Mouse (Mus musculus) heart, embryonic 14.5 days (tissue): ENCODE data around the gene Dhx29. TPM values are rescaled to one million over a fixed set of nuclear protein-coding genes. Genes with fewer than 3 reads are reported as not detected.
A peak's percentile ranks its signal among the peaks of the same experiment; 100 is the strongest.

Experiments
- ATAC-seq: fragments of 200-750 bp; cut with Nextera tagmentation; 2 replicates; pipeline ENCODE4 v1.8.0; 2017; ENCODE audit warnings: low read depth, moderate TSS enrichment; ENCODE audit not compliant: insufficient number of reproducible peaks, insufficient read depth, low FRiP score
- H3K27ac ChIP-seq, 2 experiments: fragments of 200-500 bp in 1 of 2; fragments of 300-500 bp in 1 of 2; sonication (generic) in 1 of 2; replicated peaks in 1 of 2; 2 replicates each; pipeline ENCODE4 v1.5.1; 2012 to 2014; ENCODE audit warnings: low read depth in 2 of 2, low read length in 2 of 2, control low read depth in 1 of 2, mild to moderate bottlenecking in 1 of 2, mixed read lengths in 1 of 2; ENCODE audit not compliant: control insufficient read depth in 1 of 2, insufficient read depth in 1 of 2
- H3K27me3 ChIP-seq: fragments of 300-500 bp; sonication (generic); 2 replicates; pipeline ENCODE4 v1.6.1; 2014; ENCODE audit warnings: mild to moderate bottlenecking, low read length, control low read depth; ENCODE audit not compliant: control insufficient read depth, insufficient read depth
- H3K36me3 ChIP-seq: fragments of 300-500 bp; sonication (generic); 2 replicates; pipeline ENCODE4 v1.6.1; 2014; ENCODE audit warnings: mild to moderate bottlenecking, control low read depth, low read length, mixed read lengths; ENCODE audit not compliant: control insufficient read depth, insufficient read depth
- H3K4me1 ChIP-seq, 2 experiments: fragments of 200-500 bp in 1 of 2; fragments of 300-500 bp in 1 of 2; sonication (generic) in 1 of 2; 2 replicates each; pipeline ENCODE4 v1.6.1; 2012 to 2014; ENCODE audit warnings: low read length in 2 of 2, control low read depth in 1 of 2, mixed read lengths in 1 of 2; ENCODE audit not compliant: control insufficient read depth in 2 of 2, insufficient read depth in 2 of 2
- H3K4me2 ChIP-seq: fragments of 300-500 bp; sonication (generic); 2 replicates; pipeline ENCODE4 v1.6.1; 2014; ENCODE audit warnings: mild to moderate bottlenecking, low read length
- H3K4me3 ChIP-seq, 2 experiments: fragments of 200-500 bp in 1 of 2; fragments of 300-500 bp in 1 of 2; sonication (generic) in 1 of 2; 2 replicates each; pipeline ENCODE4 v1.5.1; 2012 to 2014; ENCODE audit warnings: low read length in 2 of 2, mild to moderate bottlenecking in 2 of 2, control low read depth in 1 of 2, low read depth in 1 of 2, moderate library complexity in 1 of 2; ENCODE audit not compliant: control insufficient read depth in 1 of 2, insufficient read depth in 1 of 2
- H3K9ac ChIP-seq: fragments of 300-500 bp; sonication (generic); 2 replicates; pipeline ENCODE4 v1.6.1; 2014; ENCODE audit warnings: mild to moderate bottlenecking, low read length
- H3K9me3 ChIP-seq: fragments of 300-500 bp; sonication (generic); 2 replicates; pipeline ENCODE4 v1.6.1; 2016; ENCODE audit warnings: low read length, control low read depth; ENCODE audit not compliant: control insufficient read depth
- WGBS: fragments of 180-500 bp; shearing (Covaris S2); extraction: QIAGEN DNeasy Blood & Tissue Kit; methylation state at CpG from one replicate; pipeline ENCODE4 v1.1.7; 2014; 5-methylcytosine and 5-hydroxymethylcytosine counted together
- polyA plus RNA-seq: library from polyadenylated mRNA; unstranded; fragments of >200 nt; fragmentation: Nextera tagmentation; extraction: Ambion mirVana; gene quantifications from 2 replicates; pipeline ENCODE4 v1.2.1, GENCODE M21; 2014

Gene Dhx29
- polyA plus RNA-seq, 1 experiment from 2014 or later, result 16.7 TPM

DNA sequence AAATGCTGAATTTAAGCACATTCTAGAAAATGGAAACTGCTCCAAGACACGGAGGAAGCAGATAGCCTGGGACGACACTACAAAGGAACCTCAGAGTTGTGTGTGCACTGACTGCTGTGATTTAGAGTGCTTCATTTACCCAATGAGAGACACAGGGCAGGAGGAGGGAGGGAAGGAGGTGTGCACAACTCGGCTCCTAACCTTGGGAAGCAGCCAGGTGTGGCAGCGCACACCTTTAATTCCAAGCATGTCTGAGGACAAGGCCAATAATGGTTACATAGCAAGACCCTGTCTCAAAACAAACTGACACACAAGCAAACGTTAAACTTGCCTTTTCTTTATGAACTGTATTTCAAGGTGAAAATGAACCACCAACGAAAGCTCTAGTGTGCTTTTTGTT lies 2.0 kb upstream of the Dhx29 start:
- Histone ChIP-seq H3K4me3 (no peak overlapping the region), H3K27me3 (no peaks in the 10 kb centered on the region), H3K9me3 (no peaks in the 10 kb centered on the region), H3K27ac (no peak overlapping the region), H3K4me1 (peaks cover 4 to 22% of the 10 kb centered on the region in 2 experiments; a peak in 3 of 4 replicates), H3K9ac (no peak overlapping the region), H3K4me2 (no peak overlapping the region), H3K36me3 (peaks cover 18% of the 10 kb centered on the region)
- ATAC-seq, result no peak
- WGBS, result 73% methylated on average over 6 of the region's 6 CpGs

- ATAC-seq, result no peak
- Histone ChIP-seq H3K36me3 (peaks cover 19% of the 10 kb centered on the region), H3K4me3 (peak overlapping the region in 1 of 2 experiments; percentile 75; a peak in 3 of 4 replicates), H3K4me1 (peaks cover 4 to 22% of the 10 kb centered on the region in 2 experiments; a peak in 3 of 4 replicates), H3K9me3 (no peaks in the 10 kb centered on the region), H3K27ac (no peak overlapping the region), H3K27me3 (no peaks in the 10 kb centered on the region), H3K9ac (peak overlapping the region; percentile 90), H3K4me2 (peak overlapping the region; percentile 71)
- whole genome bisulfite sequencing, result 78% methylated on average over 4 of the region's 4 CpGs
Observed at GRCm38 (mm10) chr13:112925976-112926375, 1.3 kb upstream of the Dhx29 start.

DNA sequence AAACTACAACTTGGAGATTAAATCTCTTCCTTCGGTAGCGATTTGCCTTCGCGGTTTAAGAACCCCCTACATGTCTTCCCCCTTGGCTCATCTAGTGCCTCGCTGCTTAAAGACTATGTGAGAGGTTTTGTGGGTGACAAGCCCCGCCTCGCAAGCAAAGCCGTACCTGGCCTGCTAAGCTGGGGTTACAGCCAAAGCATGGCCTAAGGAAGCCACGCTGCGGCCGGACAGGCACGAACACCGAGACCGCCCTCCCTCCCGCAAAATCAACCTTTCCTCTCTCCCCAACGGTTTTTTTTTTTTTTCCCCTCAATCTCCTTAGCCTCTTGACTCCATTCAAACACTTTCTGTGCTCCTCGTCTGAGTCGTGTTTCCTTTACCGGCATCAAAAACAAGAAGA lies 458 bp upstream of the Dhx29 start:
- WGBS, result under 1% methylated on average over 19 of the region's 19 CpGs
- no peaks in the 10 kb centered on the region for H3K27me3 ChIP-seq
- H3K36me3 ChIP-seq, result peaks cover 20% of the 10 kb centered on the region
- no peak for ATAC-seq
- peak overlapping the region; percentile 75 to 94 for H3K4me3 ChIP-seq
- H3K9me3 ChIP-seq, result no peaks in the 10 kb centered on the region
- peaks cover 4 to 22% of the 10 kb centered on the region in 2 experiments; a peak in 3 of 4 replicates for H3K4me1 ChIP-seq
- peak overlapping the region; percentile 73 to 75 for H3K27ac ChIP-seq
- peak overlapping the region; percentile 90 for H3K9ac ChIP-seq
- H3K4me2 ChIP-seq, result peak overlapping the region; percentile 71

DNA sequence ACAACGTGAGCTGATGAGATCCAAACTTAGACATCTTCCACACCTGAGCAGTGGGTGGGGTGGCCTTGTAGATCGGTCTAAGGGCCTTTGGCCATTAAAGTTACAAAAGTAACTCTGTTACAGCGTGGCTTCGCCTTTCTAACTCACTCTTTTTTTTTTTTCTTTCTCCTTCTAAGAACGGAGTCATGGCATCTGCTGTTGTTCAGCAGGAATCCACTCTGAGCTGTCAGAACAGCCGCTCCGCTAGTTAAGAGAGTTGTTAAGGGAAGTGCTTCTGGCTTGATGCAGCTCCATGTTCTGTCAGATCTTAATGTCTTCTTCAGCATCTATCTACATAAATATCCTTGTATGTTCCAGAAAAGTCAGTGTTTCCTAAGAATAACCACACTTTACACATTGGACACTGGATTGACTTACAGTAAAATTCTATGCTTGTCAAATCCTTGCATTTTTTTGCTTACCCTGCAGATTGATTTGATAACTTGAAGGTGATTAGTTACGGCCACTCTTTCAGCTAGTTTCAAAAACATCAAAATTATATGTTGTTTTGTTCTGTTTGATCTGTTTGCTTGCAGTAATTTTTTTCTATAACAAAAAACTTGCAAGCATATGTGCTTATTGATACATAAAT lies 899 bp downstream of the Dhx29 start:
- Histone ChIP-seq H3K27ac (peak overlapping the region; percentile 73 to 86), H3K36me3 (peaks cover 33% of the 10 kb centered on the region), H3K4me1 (peaks cover 4 to 22% of the 10 kb centered on the region in 2 experiments; a peak in 3 of 4 replicates), H3K4me3 (peak overlapping the region; percentile 75 to 94), H3K9me3 (no peaks in the 10 kb centered on the region), H3K27me3 (no peaks in the 10 kb centered on the region), H3K4me2 (peak overlapping the region; percentile 71), H3K9ac (peak overlapping the region; percentile 90)
- no peak for ATAC-seq
- 5% methylated on average over 8 of the region's 8 CpGs for WGBS

DNA sequence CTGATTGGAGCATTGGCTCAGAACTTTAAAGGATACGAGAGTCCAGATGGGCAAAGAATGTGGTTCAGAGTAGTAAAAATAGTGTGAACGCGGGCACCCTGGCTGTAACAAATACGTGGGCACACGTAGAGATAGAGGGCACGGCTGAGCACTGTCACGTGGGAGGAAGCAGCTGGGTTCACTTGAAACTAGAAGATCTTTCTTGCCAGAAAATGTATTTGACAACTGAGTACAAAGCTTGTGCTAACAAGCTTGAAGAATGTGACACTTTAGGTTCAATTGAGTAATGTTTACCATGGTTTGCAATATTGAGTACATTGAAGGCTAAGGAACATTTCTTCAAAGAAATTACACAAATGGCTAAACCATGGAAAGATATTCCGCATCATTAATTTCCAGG lies 10.9 kb downstream of the Dhx29 start:
- H3K36me3 ChIP-seq, result peaks cover 67% of the 10 kb centered on the region
- H3K27me3 ChIP-seq, result no peaks in the 10 kb centered on the region
- 90% methylated on average over 8 of the region's 8 CpGs for WGBS
- ATAC-seq, result no peak
- H3K4me3 ChIP-seq, result no peak overlapping the region
- H3K27ac ChIP-seq, result no peak overlapping the region
- H3K4me1 ChIP-seq, result no peaks in the 10 kb centered on the region; a peak in 1 of 4 replicates
- H3K9ac ChIP-seq, result no peak overlapping the region
- no peak overlapping the region for H3K4me2 ChIP-seq
- H3K9me3 ChIP-seq, result no peaks in the 10 kb centered on the region

DNA sequence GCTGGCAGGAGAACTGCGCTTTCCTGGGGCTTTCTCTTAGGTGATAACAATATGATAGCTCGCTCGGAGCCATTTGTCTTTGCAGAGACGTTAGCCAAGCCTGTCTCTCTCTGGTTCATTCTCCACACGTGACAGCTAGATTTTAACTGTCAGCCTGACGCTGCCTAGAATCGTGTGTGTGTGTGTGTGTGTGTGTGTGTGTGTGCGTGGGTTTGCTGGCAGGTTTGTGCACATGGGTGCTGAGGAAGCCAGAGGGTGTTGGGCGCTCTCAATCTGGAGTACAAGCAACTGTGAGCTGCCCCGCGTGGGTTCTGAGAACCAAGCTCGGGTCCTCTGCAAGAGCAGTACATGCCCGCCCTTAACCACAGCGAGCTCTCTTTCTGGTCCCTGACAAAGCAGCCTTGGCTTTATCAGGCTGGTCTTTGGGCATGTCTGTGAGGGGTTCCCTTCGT lies 14.7 kb downstream of the Dhx29 start:
- Histone ChIP-seq H3K9ac (no peak overlapping the region), H3K9me3 (no peaks in the 10 kb centered on the region), H3K4me2 (peak overlapping the region; percentile 19), H3K4me1 (no peaks in the 10 kb centered on the region; a peak in 1 of 4 replicates), H3K36me3 (peaks cover 64% of the 10 kb centered on the region), H3K4me3 (no peak overlapping the region), H3K27me3 (no peaks in the 10 kb centered on the region), H3K27ac (no peak overlapping the region)
- ATAC-seq, result no peak
- 31% methylated on average over 15 of the region's 15 CpGs for WGBS

DNA sequence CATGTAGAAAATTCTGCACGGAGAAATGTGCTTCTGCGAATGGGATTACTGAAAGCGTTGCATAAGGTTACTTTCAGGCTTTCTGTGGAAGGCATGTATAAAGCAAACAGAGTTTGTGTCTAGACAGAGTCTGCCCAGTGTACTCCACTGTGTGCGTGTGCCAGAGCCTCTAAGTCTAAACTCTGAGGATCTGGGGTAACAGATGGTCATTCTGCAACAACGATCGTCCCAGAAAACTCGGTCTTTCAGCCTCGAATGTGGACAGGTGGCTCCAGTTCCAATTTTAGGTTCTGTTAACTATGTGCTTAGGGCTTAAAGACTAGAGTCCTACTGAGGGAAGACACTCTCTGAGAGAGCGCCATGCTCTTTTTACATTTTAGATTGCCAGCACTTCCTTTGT lies 18.1 kb downstream of the Dhx29 start:
- WGBS, result 97% methylated on average over 9 of the region's 9 CpGs
- Histone ChIP-seq H3K36me3 (peaks cover 77% of the 10 kb centered on the region), H3K27ac (no peak overlapping the region), H3K9ac (no peak overlapping the region), H3K4me1 (no peaks in the 10 kb centered on the region; a peak in 1 of 4 replicates), H3K4me3 (no peak overlapping the region), H3K27me3 (no peaks in the 10 kb centered on the region), H3K9me3 (no peaks in the 10 kb centered on the region), H3K4me2 (no peak overlapping the region)
- no peak for ATAC-seq

DNA sequence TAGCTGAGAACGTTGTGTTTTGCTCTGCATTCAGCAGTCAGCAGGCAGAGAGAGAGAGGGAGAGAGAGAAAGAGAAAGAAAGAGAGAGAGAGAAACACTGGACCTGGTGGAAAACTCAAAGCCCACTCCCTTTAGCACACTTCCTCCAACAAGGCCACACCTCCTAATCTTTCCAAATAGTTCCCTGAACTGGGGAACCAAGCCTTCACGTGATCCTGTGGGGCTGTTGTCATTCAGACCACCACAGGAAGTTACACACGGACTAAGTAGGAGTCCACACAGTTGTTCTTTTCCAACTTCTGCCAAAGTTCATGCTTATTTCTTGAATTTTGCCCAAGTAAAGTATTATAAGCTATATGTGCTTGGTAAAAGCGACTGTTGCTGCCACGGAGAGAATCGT lies 18.6 kb downstream of the Dhx29 start:
- Histone ChIP-seq H3K9me3 (no peaks in the 10 kb centered on the region), H3K4me3 (no peak overlapping the region), H3K9ac (no peak overlapping the region), H3K27ac (no peak overlapping the region), H3K27me3 (no peaks in the 10 kb centered on the region), H3K4me1 (no peaks in the 10 kb centered on the region; a peak in 1 of 4 replicates), H3K36me3 (peaks cover 78% of the 10 kb centered on the region), H3K4me2 (no peak overlapping the region)
- 84% methylated on average over 6 of the region's 6 CpGs for WGBS
- ATAC-seq, result no peak
